Mouse (Mus musculus) cerebellum, postnatal 36 days (tissue): ENCODE measurements around the gene Rnf38.

Source experiments
- DNase-seq, 2 experiments: peaks; one replicate each; pipeline ENCODE4 v3.0.0; 2021 to 2022; ENCODE audit warnings: mixed read lengths in 2 of 2

Gene Rnf38

DNA sequence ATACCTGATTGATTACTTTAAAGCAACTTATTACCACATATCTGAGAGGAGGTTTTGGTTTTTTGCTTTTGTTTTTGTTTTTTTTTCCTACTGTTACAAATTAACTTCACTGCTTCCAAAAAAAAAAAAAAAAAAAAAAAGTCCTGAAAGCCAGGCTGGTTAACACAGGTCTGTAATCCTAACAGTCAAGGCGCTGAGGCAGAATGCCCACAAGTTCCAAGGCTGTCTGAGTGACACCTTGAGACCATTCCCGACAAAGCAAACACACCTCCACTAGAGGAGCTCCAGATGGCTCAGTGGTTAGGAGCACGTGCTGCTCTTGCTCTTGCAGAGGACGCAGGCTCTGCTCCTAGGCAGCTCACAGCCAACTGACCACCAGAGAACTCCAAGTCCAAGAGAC lies 10.1 kb downstream of the Rnf38 start:
- no peak for DNase-seq

DNA sequence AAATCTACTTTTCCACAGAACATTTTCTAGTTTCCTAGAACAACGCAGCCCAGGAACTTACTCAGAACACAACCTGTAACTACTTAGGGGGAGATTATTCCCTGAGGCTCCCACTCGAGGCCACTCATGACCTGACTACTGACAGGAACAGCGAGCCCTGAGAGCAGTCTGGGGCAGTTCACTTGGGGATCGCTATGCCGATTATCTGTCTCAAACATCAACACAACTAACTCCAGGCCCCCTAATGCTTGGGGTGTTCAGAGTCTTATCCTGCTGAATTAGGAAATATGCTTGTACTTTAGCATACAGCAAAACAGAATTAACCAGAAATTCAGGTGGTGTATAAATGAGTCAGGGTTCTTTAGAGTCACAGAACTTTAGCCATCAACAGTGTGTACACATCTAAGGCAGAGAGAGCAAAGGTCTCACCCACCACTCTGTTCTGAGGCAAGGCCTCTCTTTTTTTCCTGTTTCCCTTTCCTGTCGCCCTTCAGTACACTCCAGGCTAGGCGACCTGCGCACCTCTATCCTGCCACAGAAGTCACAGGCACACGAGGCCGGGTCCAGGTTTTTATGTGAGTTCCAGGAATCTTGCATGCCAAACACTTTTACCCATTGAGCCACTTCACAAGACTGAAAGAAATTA lies 16.7 kb downstream of the Rnf38 start:
- DNase-seq = no peak

DNA sequence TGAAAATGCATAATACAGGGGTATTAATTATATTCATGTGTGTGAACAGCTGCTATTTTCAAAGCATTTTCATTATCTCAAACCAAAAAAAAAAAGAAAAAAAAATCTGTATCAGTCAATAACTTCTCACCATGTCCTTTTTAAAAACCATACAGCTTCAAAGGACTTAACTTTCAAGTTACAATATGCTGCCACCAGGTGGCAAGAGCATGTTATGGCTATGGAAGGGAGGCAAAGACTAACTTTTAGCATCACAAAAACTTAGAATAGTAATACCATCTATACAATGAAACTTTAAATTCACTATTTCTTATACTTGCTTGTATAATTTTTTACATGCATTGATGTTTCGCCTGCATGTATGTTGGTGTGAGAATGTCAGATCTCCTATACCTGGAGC lies 33.6 kb downstream of the Rnf38 start:
- DNase-seq = no peak

DNA sequence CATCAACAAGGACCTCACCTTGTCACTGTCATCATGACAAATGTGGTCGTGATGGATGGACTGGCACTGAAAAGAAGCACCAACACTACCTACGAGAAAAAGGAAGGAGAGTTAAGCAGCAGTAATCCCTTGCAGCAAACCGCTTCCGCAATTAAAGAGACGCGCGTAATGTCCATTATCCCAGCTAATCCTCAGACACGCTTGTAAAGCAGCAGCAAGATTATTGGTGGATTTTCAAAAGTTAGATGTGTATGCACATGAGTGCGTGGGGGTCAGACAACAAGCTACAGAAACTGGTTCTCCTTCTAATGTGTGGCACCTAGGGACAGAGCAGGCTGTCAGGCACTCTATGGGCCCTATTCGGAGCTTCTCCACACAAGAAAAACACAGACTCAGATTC lies 46.2 kb downstream of the Rnf38 start:
- no peak for DNase-seq

DNA sequence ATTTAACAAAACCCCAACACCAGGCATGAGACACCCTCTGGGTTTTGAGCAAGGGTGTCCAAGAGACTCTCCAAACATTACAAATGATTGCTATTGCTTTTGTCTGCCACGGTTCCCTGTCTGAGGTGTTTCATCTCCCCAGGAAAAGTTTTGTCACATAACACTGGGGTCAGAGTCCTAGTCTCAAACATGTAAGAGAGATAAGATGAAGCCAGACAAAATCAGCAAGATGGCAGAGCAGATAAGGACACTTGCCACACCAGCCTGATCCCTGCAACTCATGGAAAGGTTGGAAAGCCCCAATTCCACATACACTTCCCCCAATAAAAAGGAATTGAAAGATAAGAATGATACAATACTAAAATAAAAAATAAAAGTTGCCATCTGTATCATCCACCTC lies 49.7 kb downstream of the Rnf38 start:
- no peak for DNase-seq

DNA sequence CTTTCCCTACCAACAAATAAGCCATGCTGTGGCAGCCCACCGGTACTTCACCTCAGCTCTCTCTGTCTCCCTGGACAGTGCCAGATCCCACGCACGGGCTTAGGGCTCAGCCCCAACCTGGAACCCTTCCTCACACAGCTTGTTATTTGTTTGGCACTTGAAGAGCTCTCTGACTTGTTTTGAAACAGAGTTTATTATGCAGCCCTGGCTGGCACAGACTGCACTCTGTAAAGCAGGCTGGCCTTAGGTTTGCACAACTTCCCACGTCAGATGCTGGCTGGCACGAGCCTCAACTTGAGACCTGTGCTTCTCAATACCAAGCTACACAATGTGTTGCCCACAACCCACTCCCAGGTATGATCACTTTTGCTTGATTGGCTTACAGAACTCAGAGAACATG lies 53.8 kb downstream of the Rnf38 start:
- no peak for DNase-seq

DNA sequence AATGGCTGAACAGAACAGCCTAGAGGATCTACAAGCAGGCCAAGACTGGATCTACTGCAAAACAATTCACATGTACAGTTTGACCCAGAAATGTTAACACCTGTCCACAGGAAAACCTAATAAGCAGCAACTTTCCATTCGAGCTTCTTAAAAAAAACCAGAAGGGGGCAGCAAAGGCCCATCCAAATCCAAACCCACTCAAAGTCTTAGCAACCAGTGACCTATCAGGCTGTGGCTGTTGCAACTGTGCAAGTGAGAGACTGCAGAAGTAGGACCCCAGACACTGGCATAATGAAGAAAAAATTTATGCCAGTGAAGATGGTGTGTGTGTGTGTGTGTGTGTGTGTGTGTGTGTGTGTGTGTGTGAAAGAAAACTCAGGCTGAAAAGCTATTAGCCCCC lies 60.4 kb downstream of the Rnf38 start:
- peak; percentile 46 to 68 for DNase-seq

DNA sequence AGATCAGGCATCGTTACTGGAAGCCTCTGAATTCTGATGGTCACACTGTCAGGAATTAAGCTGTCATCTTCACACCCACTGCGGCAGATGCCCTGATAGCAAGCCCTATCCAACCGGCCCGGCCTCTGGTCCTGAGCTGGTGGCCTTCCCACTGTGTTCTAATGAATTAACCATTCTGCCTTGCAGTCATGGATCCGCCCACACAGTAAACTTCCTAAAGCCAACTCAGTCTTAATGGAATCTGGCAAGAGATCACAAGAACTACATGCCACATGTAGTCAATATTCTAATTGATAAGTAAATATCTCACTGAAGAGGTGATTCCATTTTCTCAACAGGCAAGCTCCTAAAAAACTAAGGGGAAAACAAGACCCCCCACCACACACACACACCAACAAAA lies 60.9 kb downstream of the Rnf38 start:
- no peak for DNase-seq

DNA sequence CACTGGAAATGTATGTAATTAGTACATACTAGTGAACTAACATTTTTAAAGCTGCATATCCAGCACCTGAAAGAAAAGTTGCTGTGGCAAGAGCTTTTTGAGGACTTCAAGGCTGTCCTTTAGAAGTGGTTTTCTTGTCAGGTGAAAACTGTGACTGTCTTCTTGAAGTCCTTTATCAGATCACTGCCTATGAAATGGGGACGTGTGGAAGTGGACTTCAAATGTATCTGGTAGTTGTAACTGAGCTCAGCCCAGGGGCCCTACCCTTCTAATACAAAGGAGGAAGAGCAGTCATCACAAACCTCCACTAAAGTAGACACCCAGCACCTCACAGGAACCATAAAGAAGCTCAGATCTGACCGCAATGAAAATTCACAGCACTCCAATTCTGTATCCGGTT lies 63.7 kb downstream of the Rnf38 start:
- DNase-seq = no peak

DNA sequence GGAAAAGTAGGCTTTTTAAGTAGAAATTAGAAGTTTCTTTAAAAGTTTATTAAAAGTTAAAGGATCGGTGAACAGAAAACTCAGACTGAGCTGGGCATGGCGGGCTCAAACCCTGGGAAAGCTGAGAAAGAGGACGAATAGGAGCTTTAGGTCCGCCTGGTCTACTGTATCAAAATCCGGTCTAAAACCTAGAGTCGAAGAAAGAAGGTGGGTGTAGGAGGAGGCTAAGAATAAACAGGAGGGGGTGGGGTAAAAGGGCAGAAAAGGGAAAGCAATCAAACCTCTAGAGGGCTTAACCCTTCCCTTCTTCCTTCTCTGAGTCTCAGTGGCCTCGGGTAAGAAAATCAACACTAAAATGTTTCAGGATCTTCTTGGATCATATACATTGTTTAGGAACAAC lies 64.8 kb downstream of the Rnf38 start:
- DNase-seq = no peak

DNA sequence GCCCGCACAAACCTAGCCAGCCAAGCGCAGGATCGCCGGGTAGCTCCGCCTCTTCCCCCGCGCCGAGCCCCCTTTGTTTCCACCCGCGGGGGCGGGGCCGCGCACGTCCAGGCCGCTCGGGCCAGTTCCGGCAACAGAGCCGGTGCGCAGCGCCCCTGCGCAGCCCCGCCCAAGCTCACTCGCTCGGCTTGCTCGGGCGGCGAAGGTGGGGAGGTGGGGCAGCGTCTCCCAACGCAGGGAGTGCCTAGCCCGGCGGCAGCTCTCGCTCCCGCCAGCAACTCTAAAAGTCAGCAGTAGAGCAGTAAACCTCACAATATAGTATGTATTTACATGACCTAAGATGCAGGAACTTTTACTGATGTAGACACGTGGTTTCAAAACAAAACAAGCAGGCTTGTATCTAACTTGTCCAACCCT lies 65.3 kb downstream of the Rnf38 start:
- peak; percentile 87 to 94 for DNase-seq

DNA sequence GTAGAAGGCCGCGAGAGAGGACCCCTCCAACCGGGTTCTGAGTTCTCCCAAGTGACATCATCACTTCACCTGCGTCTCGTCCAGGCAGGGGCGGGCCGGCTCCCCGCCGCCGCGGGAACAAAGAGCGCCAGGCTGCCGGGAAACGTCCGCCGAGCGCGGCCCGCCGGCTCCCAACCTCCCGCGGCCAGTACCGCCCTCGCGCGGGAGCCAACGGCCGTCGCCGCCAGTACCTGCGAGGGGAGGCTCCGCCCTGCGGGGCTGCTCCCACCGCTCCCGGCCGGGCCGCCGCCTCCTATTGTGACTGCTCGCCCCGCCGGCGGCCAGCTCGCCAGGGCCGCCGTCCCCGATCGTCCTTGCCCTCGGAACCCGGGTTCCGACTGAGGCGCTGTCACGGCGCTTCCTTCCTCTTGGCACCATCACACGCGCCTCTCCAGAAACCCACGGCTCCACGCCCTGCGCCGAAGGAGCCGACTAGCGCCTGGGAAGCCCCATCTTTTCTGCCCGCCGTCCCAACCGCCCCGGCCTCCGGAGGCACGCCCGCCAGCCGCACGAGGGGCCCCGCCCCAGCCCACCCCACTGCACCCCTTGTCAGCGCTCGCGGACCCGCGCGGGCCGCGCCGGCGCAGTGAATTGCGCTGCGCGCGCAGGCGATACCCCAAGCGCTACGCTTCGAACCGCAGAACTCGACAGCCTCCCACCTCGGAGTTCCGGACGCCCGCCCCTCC lies 66.0 kb downstream of the Rnf38 start:
- DNase-seq = peak; percentile 70 to 78

DNA sequence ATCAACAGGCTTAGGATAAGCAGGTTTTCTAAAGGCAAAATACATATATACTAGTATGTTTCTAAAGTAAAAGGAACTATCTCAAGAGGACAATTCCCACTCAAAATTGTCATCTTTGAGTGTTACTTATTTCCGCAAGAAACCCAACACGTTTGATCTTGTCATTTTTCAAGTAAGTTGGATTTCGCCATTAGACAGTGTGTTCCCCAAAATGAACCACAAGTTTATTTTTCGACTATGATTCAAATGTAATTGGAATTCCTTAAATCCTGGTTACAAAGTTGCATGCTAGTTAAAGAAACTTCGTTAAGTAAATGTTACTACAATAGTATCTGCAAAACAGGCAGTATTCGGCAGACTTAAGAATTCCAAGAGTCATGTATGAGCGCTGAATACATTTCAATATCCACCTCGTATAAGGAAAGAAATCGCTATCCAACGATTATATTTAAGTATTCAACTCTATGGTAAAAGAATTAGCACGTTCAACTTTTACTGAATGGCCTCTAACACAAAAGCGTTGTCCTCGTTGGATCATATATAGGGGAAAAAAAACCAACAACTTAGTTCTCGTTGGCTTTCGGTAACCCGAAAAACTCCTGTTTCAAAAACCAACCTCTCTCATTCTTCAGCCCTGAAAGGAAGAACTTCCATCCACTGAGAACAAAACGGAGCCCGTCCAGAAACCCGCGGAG lies 66.7 kb downstream of the Rnf38 start:
- DNase-seq = no peak

DNA sequence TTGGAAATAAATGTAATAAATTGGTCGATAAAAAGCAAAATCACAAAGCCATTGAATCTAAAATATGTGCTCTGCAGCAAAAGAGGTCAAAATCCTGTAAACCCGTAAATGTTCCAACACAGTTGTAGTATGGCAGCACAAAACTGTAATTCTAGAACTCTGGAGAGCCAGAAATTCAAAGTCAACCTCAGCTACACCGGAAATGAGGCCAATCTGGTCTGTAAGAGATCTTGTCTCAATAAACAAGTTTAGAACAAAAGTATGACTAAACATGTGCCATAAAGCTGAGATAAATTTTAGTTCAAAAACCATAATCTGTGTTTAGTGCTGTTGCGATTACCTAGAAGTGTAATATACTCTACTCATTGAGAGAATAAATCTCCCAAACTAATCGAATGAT lies 69.0 kb downstream of the Rnf38 start:
- no peak for DNase-seq

DNA sequence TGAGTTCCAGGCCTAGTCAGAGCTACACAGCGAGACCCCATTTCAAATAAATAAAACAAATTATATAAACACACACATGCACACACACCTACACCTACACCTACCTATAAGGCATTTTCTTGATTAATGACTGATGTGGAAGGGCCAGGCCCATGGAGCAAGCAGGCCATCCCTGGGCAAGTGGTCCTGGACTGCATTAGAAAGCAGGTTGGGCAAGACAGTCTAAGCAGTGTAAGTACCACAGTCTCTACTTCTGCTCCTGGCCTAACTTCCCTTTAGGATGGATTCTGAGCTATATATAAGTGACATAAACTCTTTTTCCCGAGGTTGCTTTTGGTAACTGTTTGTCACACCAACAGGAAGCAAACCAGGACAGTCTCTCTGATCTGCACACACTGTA lies 70.6 kb downstream of the Rnf38 start:
- DNase-seq = no peak

DNA sequence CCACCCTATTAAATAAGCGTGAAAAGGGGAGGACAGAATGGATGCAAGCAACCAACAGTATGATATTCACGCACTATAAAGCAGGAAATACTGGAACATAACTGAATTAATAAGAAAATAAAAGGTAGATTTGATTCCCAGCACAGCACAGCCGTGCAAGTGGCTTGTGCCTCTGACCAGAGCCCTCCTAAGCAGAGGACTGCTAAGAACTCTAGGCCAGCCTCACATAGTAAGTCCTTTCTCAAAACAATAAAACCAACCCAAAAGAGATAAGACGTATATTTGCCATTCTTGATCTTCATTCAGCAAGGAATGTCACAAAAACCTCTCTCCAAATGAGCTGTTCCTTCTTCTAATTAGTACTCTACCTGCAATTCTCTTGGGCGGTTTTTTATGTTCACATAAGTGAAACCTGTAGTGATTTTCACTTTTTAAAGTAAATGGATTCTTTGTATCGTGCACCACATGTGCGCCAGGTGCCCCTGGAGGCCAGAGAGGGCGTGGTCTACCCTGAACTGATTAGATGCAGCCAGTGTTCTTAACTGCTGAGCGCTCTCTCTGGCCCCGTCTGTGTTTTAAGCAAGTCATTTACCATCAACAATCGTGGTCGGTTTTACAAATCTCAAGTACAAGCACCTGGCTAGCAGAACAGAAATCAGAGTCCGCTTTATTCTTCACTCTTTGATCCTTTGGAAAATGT lies 72.4 kb downstream of the Rnf38 start:
- no peak for DNase-seq

DNA sequence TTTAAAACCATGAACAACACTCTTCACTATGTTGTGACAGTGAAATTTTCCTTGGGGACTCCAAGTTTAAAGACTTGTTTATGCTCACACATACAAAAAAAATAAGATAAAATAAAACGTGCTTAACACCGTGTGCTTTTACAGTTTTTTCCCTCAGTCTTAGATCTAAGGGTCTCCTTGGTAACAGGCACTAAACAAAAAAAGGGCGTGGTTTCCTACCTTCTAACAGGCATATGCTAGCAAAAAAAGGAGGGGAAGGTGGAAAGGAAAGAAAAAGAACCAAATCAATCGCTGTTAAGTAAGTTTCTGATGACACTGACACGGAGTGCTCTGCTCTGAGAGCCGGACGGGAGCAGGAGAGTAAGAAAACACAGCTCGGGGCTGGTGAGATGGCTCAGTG lies 73.8 kb downstream of the Rnf38 start:
- no peak for DNase-seq

DNA sequence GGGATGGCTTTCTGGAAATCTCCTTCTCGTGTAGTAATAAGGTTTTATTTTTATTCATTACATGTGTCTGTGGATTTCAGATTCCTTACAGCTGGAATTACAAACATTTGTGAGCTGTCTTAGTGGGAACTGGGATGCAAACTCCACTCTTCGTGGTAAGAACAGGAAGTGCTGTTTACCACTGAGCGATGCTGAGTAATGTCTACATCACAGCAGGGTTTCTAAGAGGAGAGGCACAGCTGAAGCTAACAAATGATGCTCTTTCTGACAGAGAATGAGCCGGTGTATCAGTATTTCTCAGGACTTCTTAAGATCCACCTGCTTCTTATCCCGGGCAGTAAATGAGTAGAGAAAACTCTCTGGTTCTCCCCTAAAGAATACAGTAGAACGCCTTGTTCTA lies 77.1 kb downstream of the Rnf38 start:
- no peak for DNase-seq

DNA sequence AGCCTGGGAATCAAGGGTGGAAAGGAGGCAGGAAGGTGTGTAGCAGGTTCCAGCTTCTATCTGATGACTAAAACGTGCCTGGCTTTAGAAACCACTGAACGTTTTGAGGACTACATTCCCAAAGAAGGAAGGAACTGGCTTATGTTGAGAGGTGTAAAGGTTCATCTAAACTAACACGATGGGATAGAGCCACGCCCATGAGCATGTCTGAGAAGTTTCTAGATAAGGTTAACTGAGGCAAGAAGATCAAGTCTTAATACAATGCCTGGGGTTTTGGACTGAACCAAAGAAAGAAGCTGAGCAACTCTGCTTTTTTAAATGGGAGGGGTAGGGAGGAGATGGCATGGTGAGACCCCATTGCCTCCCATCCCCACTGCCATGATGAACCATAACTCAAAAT lies 78.7 kb downstream of the Rnf38 start:
- DNase-seq = no peak

DNA sequence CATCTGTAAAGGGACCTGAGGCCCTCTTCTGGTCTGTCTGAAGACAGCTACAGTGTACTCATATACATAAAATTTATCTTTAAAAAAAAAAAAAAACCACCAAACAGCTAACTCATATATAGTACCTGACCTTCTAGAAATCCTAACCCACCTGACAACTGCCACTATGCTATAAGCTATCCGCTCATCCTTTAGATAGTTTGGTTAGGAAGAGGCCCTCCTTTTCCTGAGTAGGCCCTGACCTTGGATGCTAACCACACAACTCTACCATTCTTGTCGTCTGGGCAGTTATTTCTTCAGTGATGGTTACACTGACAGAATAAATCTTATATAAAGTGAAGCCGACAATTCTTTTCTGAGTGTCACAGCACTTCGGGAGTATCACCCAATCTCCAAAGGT lies 80.7 kb downstream of the Rnf38 start:
- DNase-seq = no peak

DNA sequence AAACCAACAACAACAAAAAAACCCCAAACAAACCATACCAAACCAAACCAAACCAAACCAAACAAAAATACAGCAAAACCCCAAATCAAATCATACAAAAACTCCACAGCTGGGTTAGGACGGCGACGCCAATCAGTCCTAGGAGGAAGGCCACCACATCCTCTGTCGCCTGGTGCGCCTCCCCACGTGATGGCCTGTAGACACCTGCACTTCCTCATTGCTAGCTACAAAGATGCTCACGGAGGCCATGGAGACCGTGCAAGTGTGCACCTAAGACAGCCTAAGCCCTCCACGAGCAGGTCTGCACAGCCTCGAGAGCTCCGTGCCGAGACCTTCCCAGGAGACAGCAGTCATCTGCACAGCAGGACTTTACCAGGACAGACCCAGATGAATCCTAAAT lies 106.8 kb downstream of the Rnf38 start:
- DNase-seq = no peak

DNA sequence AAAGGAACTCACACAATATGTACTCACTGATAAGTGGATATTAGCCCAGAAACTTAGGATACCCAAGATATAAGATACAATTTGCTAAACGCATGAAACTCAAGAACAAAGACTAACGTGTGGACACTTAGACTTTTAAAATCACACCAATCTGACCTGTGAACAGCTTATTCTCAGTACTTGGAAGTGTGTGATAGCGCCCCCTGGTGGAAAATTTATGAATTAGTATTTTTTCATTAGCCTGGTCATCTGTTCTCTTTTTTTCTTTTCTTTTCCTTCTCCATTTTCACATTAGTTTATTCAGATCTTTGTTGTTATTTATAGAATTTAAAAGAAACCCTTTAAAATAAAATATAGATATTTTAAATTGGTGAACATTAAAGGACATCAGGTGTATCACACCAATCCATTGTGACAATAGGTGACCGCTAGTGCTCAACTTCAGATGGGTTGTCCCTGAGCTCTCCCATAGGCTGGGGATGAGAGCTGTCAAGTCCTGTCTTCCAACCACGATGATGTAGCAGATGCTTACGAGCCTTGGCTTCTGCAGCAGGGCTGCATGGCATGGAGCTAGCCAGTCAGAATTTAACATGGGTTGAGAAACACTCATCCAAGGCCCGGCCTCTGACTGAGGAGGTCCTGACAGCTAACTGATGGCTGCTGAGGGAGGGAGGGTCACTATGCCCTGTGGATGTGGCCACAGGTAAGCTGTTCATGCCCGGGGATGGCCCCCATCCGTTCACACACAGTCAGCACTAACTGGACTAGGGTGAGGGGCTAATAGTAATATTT lies 114.0 kb downstream of the Rnf38 start:
- DNase-seq = peak in 1 of 2 experiments; percentile 24

DNA sequence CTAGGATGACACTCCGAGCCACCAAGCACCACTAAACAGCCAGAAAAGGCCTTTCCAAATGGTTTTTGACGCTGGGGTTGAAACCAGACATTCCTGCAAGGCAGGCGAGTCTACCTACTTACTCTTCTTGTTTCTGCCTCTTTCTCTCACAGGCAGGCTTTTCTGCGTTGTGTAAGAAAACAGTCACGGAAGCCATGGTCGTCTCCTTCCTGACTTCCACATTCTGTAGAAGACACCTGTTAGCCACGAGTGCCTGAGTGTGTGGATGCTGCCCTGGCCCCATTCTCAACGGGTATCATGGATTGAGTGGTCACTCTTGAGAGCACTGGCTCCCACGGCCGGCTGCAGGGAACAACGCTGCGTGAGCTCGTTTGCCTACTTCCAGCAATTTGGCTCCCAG lies 118.5 kb downstream of the Rnf38 start:
- no peak for DNase-seq
